Mouse (Mus musculus) thymus, adult 2 months (tissue): Measurements from ENCODE around the gene Ptgis.

Experiments
- CTCF ChIP-seq: fragments of 200-500 bp; IDR thresholded peaks from 2 replicates; pipeline ENCODE4 v1.5.1; 2012; ENCODE audit warnings: mild to moderate bottlenecking, control low read depth, low read length, moderate library complexity, borderline replicate concordance; ENCODE audit not compliant: control insufficient read depth, poor library complexity, insufficient read depth; ENCODE audit errors: extremely low read depth
- POLR2A ChIP-seq: fragments of 200-500 bp; IDR thresholded peaks from 2 replicates; pipeline ENCODE4 v1.6.1; 2012; ENCODE audit warnings: mild to moderate bottlenecking, low read length, control low read depth, moderate library complexity; ENCODE audit not compliant: control insufficient read depth, poor library complexity, insufficient read depth; ENCODE audit errors: extremely low read depth

DNA sequence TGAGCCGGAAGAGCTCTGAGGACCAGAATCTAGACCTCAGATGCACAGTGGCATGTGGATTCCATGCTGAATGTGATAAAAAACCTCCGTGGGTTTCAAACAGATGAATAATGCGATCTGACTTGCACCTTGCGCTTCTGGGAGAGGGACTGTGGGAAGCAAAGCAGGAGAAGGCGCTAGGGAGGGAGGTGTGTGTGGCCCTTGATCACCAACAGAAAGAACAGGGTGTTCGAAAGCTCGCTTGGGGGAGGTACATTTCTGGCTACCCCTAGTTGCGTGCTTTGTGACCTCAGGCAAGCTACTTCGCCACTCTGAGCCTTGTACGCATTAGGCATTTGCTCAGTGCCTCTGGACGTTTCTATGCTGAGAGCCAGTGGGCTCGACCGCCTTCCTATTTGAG, 54.4 kb downstream of the Ptgis start:
- TF ChIP-seq POLR2A (no peak), CTCF (no peak)
